Mouse (Mus musculus): ENCODE measurements around the gene Mc3r.

- TF ChIP-seq TAL1 (IDR thresholded peaks at IDR 0.05; ENCODE audit: low read length) (no peak), GATA1 (IDR thresholded peaks at IDR 0.05; ENCODE audit: low read length) (no peak)
These were observed 50.2 kb downstream of the Mc3r start for GRCm38 (mm10) chr2:172298542-172298941.
